In the genomic region with DNA sequence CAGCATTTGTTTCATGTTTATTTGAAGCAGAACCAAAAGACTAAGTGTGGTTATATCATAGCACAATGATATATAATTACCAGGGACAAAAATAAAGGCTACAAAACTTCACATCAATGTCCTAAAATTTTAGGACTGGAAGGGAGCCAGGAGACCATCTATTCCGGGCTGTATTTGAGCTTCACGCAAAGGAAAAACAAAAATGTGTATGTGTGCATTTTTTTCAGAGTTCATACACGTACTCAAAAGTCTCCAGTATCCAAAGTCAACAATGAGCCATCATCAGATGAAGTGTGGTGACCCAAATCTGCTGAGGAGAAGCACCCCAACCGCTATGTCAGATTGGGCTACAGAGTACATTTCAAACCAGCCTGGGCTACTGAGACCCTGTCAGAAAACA, we compare ENCODE assay signal across 24 mouse cellular contexts.
"Had no signal": no experiment of that assay in that cellular context is flagged by ENCODE, and none has a peak within 500 bp of the region (broad histone marks: within the 10 kb centered on the region; RNA-seq: fewer than 3 reads in every experiment).

No protein-coding gene starts in this region.

- H3K9ac ChIP-seq: intestine, embryonic 15.5 days; limb, embryonic 13.5 days; liver, embryonic 12.5 days; liver, embryonic 15.5 days; midbrain, embryonic 12.5 days; midbrain, embryonic 15.5 days; neural tube, embryonic 12.5 days; neural tube, embryonic 15.5 days had no signal

- ATAC-seq: intestine, embryonic 15.5 days; liver, embryonic 12.5 days; midbrain, embryonic 15.5 days had no signal

- DNase-seq: kidney, adult 2 months; kidney, postnatal 25 days; layer of hippocampus, adult 9-11 months; liver; lung, adult 18-20 months; lung, postnatal 14 days; retina, postnatal 1 day; right cerebral cortex, postnatal 14 days; right cerebral cortex, postnatal 4 days; thymus, adult 2 months; thymus, postnatal 14 days; thymus, postnatal 4 days had no signal

- H3K27ac ChIP-seq: intestine, embryonic 15.5 days; layer of hippocampus, adult 2 months; limb, embryonic 10.5 days; limb, embryonic 13.5 days; liver, embryonic 12.5 days; liver, embryonic 15.5 days; macrophage; midbrain, embryonic 12.5 days; midbrain, embryonic 15.5 days; neural tube, embryonic 12.5 days; neural tube, embryonic 15.5 days; stomach, postnatal 0 days had no signal

- H3K36me3 ChIP-seq: intestine, embryonic 15.5 days; liver, embryonic 15.5 days; midbrain, embryonic 15.5 days; neural tube, embryonic 12.5 days; neural tube, embryonic 15.5 days had no signal

- H3K27me3 ChIP-seq: intestine, embryonic 15.5 days; limb, embryonic 13.5 days; liver, embryonic 12.5 days; liver, embryonic 15.5 days; midbrain, embryonic 12.5 days; midbrain, embryonic 15.5 days; neural tube, embryonic 12.5 days; neural tube, embryonic 15.5 days had no signal

- H3K4me2 ChIP-seq: intestine, embryonic 15.5 days; limb, embryonic 13.5 days; liver, embryonic 12.5 days; liver, embryonic 15.5 days; midbrain, embryonic 12.5 days; midbrain, embryonic 15.5 days; neural tube, embryonic 12.5 days; neural tube, embryonic 15.5 days had no signal

- H3K9me3 ChIP-seq: intestine, embryonic 15.5 days; limb, embryonic 10.5 days; limb, embryonic 13.5 days; liver, embryonic 12.5 days; liver, embryonic 15.5 days; midbrain, embryonic 12.5 days; midbrain, embryonic 15.5 days; neural tube, embryonic 12.5 days; neural tube, embryonic 15.5 days had no signal

- H3K4me3 ChIP-seq: intestine, embryonic 15.5 days; layer of hippocampus, adult 2 months; limb, embryonic 10.5 days; limb, embryonic 13.5 days; liver, embryonic 12.5 days; liver, embryonic 15.5 days; midbrain, embryonic 12.5 days; midbrain, embryonic 15.5 days; neural tube, embryonic 12.5 days; neural tube, embryonic 15.5 days had no signal
